Mouse (Mus musculus): ENCODE results near the gene Ablim1. TPM values are rescaled to one million over a fixed set of nuclear protein-coding genes. Genes with fewer than 3 reads are reported as not detected.

Gene Ablim1
- polyA plus RNA-seq, 1 experiment from 2014 or later, result 30.2 TPM

- Histone ChIP-seq H3K4me1 (replicated peaks; ENCODE audit: control insufficient read depth, insufficient read depth, low read length) (peaks cover 25% of the 10 kb centered on the region), H3K9ac (ENCODE audit: low read length) (no peak overlapping the region), H3K27ac (ENCODE audit: low read depth) (no peak overlapping the region), H3K36me3 (ENCODE audit: control insufficient read depth, insufficient read depth, low read length) (no peaks in the 10 kb centered on the region), H3K4me3 (ENCODE audit: low read depth, low read length) (no peak overlapping the region), H3K4me2 (ENCODE audit: low read length) (no peak overlapping the region), H3K9me3 (ENCODE audit: control insufficient read depth, low read length) (no peaks in the 10 kb centered on the region), H3K27me3 (replicated peaks; ENCODE audit: control insufficient read depth, insufficient read depth, low read length) (no peaks in the 10 kb centered on the region)
- DNase-seq (ENCODE audit: low spot score) (no peak), ATAC-seq (replicated peaks; ENCODE audit: low FRiP score, low TSS enrichment, low read depth) (no peak)
- 64% methylated on average over 7 of the region's 7 CpGs for WGBS
Measured at GRCm38 (mm10) chr19:57204101-57204500, 110.6 kb downstream of the Ablim1 start.

GRCm38 (mm10) chr19:57202554-57202953, 112.2 kb downstream of the Ablim1 start:
- 96% methylated on average over 1 of the region's 1 CpGs for WGBS

GRCm38 (mm10) chr19:57201090-57201483, 113.6 kb downstream of the Ablim1 start:
- Histone ChIP-seq H3K4me2 (ENCODE audit: low read length) (no peak overlapping the region), H3K36me3 (ENCODE audit: control insufficient read depth, insufficient read depth, low read length) (no peaks in the 10 kb centered on the region), H3K4me3 (ENCODE audit: low read depth, low read length) (no peak overlapping the region), H3K9me3 (ENCODE audit: control insufficient read depth, low read length) (no peaks in the 10 kb centered on the region), H3K27me3 (replicated peaks; ENCODE audit: control insufficient read depth, insufficient read depth, low read length) (no peaks in the 10 kb centered on the region), H3K9ac (ENCODE audit: low read length) (no peak overlapping the region), H3K4me1 (replicated peaks; ENCODE audit: control insufficient read depth, insufficient read depth, low read length) (peaks cover 44% of the 10 kb centered on the region), H3K27ac (ENCODE audit: low read depth) (no peak overlapping the region)
- WGBS, result 76% methylated on average over 8 of the region's 8 CpGs
- DNase-seq (ENCODE audit: low spot score) (no peak), ATAC-seq (replicated peaks; ENCODE audit: low FRiP score, low TSS enrichment, low read depth) (no peak)

More at GRCm38 (mm10) chr19:57202554-57202953, 112.2 kb downstream of the Ablim1 start:
- Histone ChIP-seq H3K9me3 (ENCODE audit: control insufficient read depth, low read length) (no peaks in the 10 kb centered on the region), H3K9ac (ENCODE audit: low read length) (no peak overlapping the region), H3K4me1 (replicated peaks; ENCODE audit: control insufficient read depth, insufficient read depth, low read length) (peaks cover 39% of the 10 kb centered on the region), H3K4me2 (ENCODE audit: low read length) (no peak overlapping the region), H3K36me3 (ENCODE audit: control insufficient read depth, insufficient read depth, low read length) (no peaks in the 10 kb centered on the region), H3K27me3 (replicated peaks; ENCODE audit: control insufficient read depth, insufficient read depth, low read length) (no peaks in the 10 kb centered on the region), H3K4me3 (ENCODE audit: low read depth, low read length) (no peak overlapping the region), H3K27ac (ENCODE audit: low read depth) (no peak overlapping the region)
- DNase-seq (ENCODE audit: low spot score) (no peak), ATAC-seq (replicated peaks; ENCODE audit: low FRiP score, low TSS enrichment, low read depth) (no peak)

GRCm38 (mm10) chr19:57200477-57201089, 114.1 kb downstream of the Ablim1 start:
- no peak overlapping the region for H3K4me3 ChIP-seq (ENCODE audit: low read depth, low read length)
- H3K27me3 ChIP-seq (replicated peaks; ENCODE audit: control insufficient read depth, insufficient read depth, low read length), result no peaks in the 10 kb centered on the region
- ATAC-seq (replicated peaks; ENCODE audit: low FRiP score, low TSS enrichment, low read depth) (no peak), DNase-seq (ENCODE audit: low spot score) (no peak)
- H3K9me3 ChIP-seq (ENCODE audit: control insufficient read depth, low read length), result no peaks in the 10 kb centered on the region
- H3K4me1 ChIP-seq (replicated peaks; ENCODE audit: control insufficient read depth, insufficient read depth, low read length), result peaks cover 44% of the 10 kb centered on the region
- no peak overlapping the region for H3K4me2 ChIP-seq (ENCODE audit: low read length)
- WGBS, result 46% methylated on average over 12 of the region's 12 CpGs
- no peak overlapping the region for H3K9ac ChIP-seq (ENCODE audit: low read length)
- no peaks in the 10 kb centered on the region for H3K36me3 ChIP-seq (ENCODE audit: control insufficient read depth, insufficient read depth, low read length)
- no peak overlapping the region for H3K27ac ChIP-seq (ENCODE audit: low read depth)

- whole genome bisulfite sequencing, result 34% methylated on average over 6 of the region's 6 CpGs
- Histone ChIP-seq H3K27ac (ENCODE audit: low read depth) (no peak overlapping the region), H3K4me2 (ENCODE audit: low read length) (no peak overlapping the region), H3K9me3 (ENCODE audit: control insufficient read depth, low read length) (no peaks in the 10 kb centered on the region), H3K9ac (ENCODE audit: low read length) (no peak overlapping the region), H3K4me1 (replicated peaks; ENCODE audit: control insufficient read depth, insufficient read depth, low read length) (peaks cover 44% of the 10 kb centered on the region), H3K27me3 (replicated peaks; ENCODE audit: control insufficient read depth, insufficient read depth, low read length) (no peaks in the 10 kb centered on the region), H3K36me3 (ENCODE audit: control insufficient read depth, insufficient read depth, low read length) (no peaks in the 10 kb centered on the region), H3K4me3 (ENCODE audit: low read depth, low read length) (no peak overlapping the region)
- no peak for ATAC-seq (replicated peaks; ENCODE audit: low FRiP score, low TSS enrichment, low read depth)
- no peak for DNase-seq (ENCODE audit: low spot score)
Measured at GRCm38 (mm10) chr19:57199361-57199760, 115.4 kb downstream of the Ablim1 start.

- no peaks in the 10 kb centered on the region for H3K36me3 ChIP-seq (ENCODE audit: control insufficient read depth, insufficient read depth, low read length)
- WGBS, result 65% methylated on average over 12 of the region's 12 CpGs
- H3K4me3 ChIP-seq (ENCODE audit: low read depth, low read length), result no peak overlapping the region
- no peaks in the 10 kb centered on the region for H3K27me3 ChIP-seq (replicated peaks; ENCODE audit: control insufficient read depth, insufficient read depth, low read length)
- no peak overlapping the region for H3K9ac ChIP-seq (ENCODE audit: low read length)
- DNase-seq (ENCODE audit: low spot score) (no peak), ATAC-seq (replicated peaks; ENCODE audit: low FRiP score, low TSS enrichment, low read depth) (no peak)
- H3K4me2 ChIP-seq (ENCODE audit: low read length), result no peak overlapping the region
- no peaks in the 10 kb centered on the region for H3K9me3 ChIP-seq (ENCODE audit: control insufficient read depth, low read length)
- peaks cover 44% of the 10 kb centered on the region for H3K4me1 ChIP-seq (replicated peaks; ENCODE audit: control insufficient read depth, insufficient read depth, low read length)
- no peak overlapping the region for H3K27ac ChIP-seq (ENCODE audit: low read depth)
Measured at GRCm38 (mm10) chr19:57198531-57198930, 116.2 kb downstream of the Ablim1 start.

GRCm38 (mm10) chr19:57198029-57198428, 116.7 kb downstream of the Ablim1 start:
- H3K27me3 ChIP-seq (replicated peaks; ENCODE audit: control insufficient read depth, insufficient read depth, low read length), result no peaks in the 10 kb centered on the region
- DNase-seq (ENCODE audit: low spot score) (peak; percentile 63), ATAC-seq (replicated peaks; ENCODE audit: low FRiP score, low TSS enrichment, low read depth) (no peak)
- no peaks in the 10 kb centered on the region for H3K9me3 ChIP-seq (ENCODE audit: control insufficient read depth, low read length)
- H3K4me2 ChIP-seq (ENCODE audit: low read length), result peak overlapping the region; percentile 55
- 0 out of 2 replicates have a peak overlapping the region, but pooled peaks have one; percentile 19 for H3K27ac ChIP-seq (ENCODE audit: low read depth)
- H3K9ac ChIP-seq (ENCODE audit: low read length), result no peak overlapping the region
- H3K36me3 ChIP-seq (ENCODE audit: control insufficient read depth, insufficient read depth, low read length), result no peaks in the 10 kb centered on the region
- H3K4me1 ChIP-seq (replicated peaks; ENCODE audit: control insufficient read depth, insufficient read depth, low read length), result peaks cover 44% of the 10 kb centered on the region
- WGBS, result 41% methylated on average over 5 of the region's 5 CpGs
- H3K4me3 ChIP-seq (ENCODE audit: low read depth, low read length), result no peak overlapping the region

- Histone ChIP-seq H3K9me3 (ENCODE audit: control insufficient read depth, low read length) (no peaks in the 10 kb centered on the region), H3K27me3 (replicated peaks; ENCODE audit: control insufficient read depth, insufficient read depth, low read length) (no peaks in the 10 kb centered on the region), H3K9ac (ENCODE audit: low read length) (peak overlapping the region; percentile 3), H3K4me3 (ENCODE audit: low read depth, low read length) (peak overlapping the region; percentile 33), H3K4me1 (replicated peaks; ENCODE audit: control insufficient read depth, insufficient read depth, low read length) (peaks cover 44% of the 10 kb centered on the region), H3K4me2 (ENCODE audit: low read length) (peak overlapping the region; percentile 55), H3K36me3 (ENCODE audit: control insufficient read depth, insufficient read depth, low read length) (no peaks in the 10 kb centered on the region), H3K27ac (ENCODE audit: low read depth) (0 out of 2 replicates have a peak overlapping the region, but pooled peaks have one; percentile 19)
- DNase-seq (ENCODE audit: low spot score) (peak; percentile 84), ATAC-seq (replicated peaks; ENCODE audit: low FRiP score, low TSS enrichment, low read depth) (peak; percentile 66; the same call in 1 of the 2 replicates)
- WGBS, result 3% methylated on average over 37 of the region's 37 CpGs
Measured at GRCm38 (mm10) chr19:57197043-57197817, 117.5 kb downstream of the Ablim1 start.
